Mouse (Mus musculus): ENCODE measurements around the gene 2300002M23Rik.

2300002M23Rik gene

DNA sequence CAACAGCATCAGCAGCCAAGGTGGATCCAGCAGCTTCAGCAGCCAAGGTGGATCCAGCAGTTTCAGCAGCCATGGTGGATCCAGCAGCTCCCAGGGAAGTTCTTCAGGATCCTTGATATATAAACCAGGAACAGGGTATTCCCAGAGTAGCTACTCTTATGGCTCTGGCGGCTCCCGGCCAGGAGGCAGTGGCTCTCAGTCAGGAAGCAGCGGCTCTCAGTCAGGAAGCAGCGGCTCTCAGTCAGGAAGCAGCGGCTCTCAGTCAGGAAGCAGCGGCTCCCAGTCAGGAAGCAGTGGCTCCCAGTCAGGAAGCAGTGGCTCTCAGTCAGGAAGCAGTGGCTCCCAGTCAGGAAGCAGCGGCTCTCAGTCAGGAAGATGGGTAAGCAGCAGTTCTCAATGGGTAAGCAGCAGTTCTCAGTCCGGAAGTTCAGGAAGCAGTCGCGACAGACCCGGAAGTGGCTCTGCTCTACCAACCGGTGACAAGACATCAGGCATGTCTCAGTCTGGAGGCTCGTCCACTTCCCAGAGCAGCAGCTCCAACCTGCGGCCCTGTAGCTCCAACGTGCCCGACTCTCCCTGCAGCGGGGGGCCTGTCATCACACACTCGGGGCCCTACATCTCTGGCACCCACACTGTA is 12.4 kb upstream of the 2300002M23Rik start:
- ATAC-seq (ENCODE audit: insufficient number of reproducible peaks, low FRiP score, low TSS enrichment): no peak

DNA sequence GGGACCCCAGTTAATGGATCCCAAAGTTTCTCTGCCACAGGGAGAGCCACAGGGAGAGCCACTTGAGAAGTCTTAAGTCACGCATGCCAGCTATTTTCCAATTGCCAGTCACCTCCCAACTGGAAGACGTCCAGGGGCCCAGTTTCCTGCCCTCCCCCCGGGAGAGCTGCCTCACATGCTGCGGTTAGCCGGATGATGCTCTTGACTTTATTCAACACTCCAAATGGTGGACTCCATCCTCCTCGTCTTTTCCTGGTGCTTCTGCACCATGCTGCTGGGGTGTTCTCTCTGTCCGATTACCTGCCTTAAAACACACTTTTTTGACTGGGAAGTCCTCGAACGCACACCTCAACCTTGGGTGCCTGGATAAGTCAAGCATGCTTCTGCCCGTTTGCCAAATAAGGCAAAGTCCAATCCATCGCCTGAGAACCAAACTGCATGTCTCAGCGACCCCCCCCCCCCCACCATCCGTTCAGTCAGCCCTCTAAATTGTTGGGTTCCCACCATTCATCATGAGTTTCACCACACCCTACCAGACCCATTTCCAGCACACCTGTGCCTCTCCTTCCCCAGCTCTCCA is 11.0 kb upstream of the 2300002M23Rik start:
- no peak for ATAC-seq (ENCODE audit: insufficient number of reproducible peaks, low FRiP score, low TSS enrichment)

- ATAC-seq (ENCODE audit: insufficient number of reproducible peaks, low FRiP score, low TSS enrichment): no peak
These were observed 10.4 kb upstream of the 2300002M23Rik start for GRCm38 (mm10) chr17:35556812-35557211.

DNA sequence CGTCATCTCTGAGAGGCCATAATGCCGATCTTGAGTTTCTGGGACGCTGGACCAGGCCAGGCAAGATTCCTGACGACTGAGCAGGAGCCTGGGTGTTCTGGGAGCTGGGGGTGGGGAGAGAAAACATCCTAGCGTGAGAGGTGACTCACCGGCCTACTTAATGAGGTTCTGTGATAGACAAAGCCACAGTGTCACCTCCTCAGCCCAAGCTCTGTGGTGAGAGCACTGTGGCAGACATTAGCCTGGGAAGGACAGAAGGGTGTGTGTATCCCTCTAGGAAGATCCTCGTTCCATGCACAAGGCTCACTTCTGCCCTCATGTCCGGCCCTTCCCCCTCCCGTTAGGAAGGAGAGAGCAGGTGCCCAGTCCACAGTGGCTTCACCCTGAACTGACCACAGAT is 9.9 kb upstream of the 2300002M23Rik start:
- ATAC-seq (ENCODE audit: insufficient number of reproducible peaks, low FRiP score, low TSS enrichment): no peak

GRCm38 (mm10) chr17:35558216-35558615 is 9.0 kb upstream of the 2300002M23Rik start:
- ATAC-seq (ENCODE audit: insufficient number of reproducible peaks, low FRiP score, low TSS enrichment): no peak

DNA sequence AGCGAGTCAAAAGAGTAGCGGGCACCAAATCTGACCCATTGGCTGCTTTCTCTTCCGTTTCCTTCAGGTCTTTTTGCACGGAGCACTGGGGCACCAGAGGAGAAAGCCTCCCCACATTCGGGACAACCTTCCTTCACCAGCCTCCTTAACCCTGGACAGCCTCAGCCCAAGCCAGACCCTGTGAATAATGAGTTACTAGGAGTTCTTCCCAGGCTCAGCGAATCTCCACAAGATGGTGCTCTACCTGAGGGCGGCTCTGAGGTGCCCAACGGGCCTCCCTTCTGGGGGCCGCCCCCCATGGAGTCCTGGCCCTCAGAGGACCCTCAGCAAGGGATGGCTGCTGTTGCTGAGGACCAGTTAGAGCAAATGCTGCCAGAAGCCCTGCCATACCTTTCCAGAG is 517 bp downstream of the 2300002M23Rik start:
- ATAC-seq (ENCODE audit: insufficient number of reproducible peaks, low FRiP score, low TSS enrichment): no peak

DNA sequence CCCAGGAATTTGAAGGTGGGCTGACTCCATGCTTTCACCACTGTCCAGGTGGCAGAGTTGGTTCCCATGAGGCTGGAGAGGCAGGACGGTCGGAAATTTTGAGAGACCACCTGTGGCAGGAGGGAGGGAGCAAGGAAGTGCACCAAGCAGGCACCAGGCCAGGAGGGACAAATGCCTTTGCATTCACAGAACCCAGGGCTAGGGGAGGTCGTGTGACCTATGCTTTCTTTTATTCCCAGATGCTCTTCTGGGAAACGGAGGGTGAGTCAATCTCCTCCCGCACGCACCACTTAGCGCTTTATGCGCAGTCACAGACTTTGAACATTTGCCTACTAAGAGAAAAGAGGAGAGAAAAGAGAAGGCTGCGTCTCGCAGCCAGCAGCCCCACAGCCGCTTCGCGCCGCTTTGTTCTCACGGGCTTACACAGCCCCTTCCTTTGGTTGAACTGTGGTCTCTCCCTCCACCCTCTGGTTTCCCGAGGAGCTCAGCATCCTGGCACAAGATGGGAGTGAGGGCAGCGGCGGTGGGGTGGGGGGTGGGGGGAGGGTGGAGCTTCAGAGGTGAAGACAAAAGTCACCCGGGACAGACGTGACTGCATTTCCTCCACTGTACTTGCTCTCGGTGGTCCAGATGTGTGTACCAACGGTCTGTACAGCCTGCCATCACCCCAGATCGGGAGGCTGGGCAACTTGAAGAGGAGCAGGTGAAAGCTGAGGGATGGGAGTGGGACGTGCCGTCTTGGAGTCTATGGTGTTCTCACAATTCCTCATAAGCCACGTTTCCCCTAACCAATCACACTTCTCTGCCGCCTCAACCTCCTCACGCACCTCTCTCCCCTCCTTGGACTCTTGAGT is 2.1 kb downstream of the 2300002M23Rik start:
- ATAC-seq (ENCODE audit: insufficient number of reproducible peaks, low FRiP score, low TSS enrichment): no peak

GRCm38 (mm10) chr17:35570836-35571235 is 3.6 kb downstream of the 2300002M23Rik start:
- ATAC-seq (ENCODE audit: insufficient number of reproducible peaks, low FRiP score, low TSS enrichment): no peak

GRCm38 (mm10) chr17:35571477-35571876 is 4.2 kb downstream of the 2300002M23Rik start:
- no peak for ATAC-seq (ENCODE audit: insufficient number of reproducible peaks, low FRiP score, low TSS enrichment)

DNA sequence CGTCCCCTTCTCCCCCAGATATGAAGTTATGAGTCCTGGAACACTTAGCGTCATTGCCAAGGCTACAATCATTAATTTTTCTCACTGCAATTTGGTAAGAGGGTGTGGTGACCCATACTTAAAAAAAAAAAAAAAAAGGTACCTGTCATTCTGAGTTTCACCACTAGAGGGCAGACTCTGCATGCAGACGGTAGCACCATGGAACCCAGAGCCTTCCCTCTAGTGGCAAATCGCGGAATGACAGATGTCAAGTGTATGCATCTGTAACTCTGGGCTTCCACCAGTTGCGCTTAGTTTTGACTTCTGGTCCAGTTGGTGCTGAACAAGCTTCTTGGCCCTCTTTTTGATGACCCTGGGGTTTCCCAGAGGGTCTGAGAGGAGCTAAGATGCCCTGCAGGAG is 11.0 kb downstream of the 2300002M23Rik start:
- ATAC-seq (ENCODE audit: insufficient number of reproducible peaks, low FRiP score, low TSS enrichment): no peak

- no peak for ATAC-seq (ENCODE audit: insufficient number of reproducible peaks, low FRiP score, low TSS enrichment)
These were observed 15.7 kb downstream of the 2300002M23Rik start for GRCm38 (mm10) chr17:35582900-35583299.

DNA sequence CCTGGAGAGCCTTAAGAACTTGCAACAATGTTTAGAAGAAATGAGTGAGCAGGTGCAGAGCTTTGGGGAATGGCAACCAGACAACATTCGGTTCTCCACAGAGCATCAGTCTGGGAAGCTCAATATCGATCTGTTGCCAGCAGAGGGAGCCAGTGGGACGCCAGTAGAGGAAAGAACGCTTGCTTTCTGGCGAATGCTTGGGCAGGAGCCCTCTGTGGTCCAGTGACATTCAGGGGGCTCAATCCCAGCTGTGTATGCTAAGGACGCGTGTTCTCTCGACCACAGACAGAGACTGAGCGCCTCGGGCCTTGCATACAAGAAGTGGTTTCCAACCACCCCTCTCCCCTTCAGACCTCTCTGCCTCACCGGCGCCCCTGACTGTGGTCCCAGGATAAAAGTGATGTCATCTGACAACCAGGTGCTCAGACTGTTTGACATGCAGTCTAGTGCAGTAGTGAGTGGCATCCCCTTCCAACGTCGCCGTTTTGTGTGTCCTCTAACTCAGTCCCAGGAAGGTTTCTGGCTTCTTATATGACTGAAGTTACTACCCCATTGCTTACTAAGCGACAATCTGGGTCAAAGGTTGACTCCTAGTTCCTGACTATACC is 17.2 kb downstream of the 2300002M23Rik start:
- peak; percentile 40; the same call in 1 of the 2 replicates for ATAC-seq (ENCODE audit: insufficient number of reproducible peaks, low FRiP score, low TSS enrichment)

GRCm38 (mm10) chr17:35587291-35587690 is 20.0 kb downstream of the 2300002M23Rik start:
- ATAC-seq (ENCODE audit: insufficient number of reproducible peaks, low FRiP score, low TSS enrichment): no peak

DNA sequence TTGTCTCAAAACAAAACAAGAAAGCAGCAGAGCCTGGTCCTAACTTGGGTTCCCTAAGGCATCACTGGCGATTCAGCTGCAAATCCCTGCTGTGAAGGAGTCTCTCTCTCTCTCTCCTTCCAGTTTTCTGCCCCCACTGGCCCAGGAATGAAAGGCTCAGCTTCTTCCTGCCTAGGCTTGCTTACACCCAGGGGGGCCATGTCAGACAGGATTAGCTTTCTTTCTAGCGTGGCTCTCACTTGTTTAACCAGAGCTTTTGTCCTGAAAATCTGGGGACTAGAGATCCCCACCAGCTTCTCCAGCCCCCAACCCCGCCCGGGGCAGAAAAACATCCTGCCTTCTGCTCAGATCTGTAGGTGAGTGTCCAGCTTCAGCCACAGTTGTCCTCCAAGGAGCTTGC is 21.1 kb downstream of the 2300002M23Rik start:
- ATAC-seq (ENCODE audit: insufficient number of reproducible peaks, low FRiP score, low TSS enrichment): no peak

GRCm38 (mm10) chr17:35590410-35591218 is 23.4 kb downstream of the 2300002M23Rik start:
- peak; percentile 20; the same call in 1 of the 2 replicates for ATAC-seq (ENCODE audit: insufficient number of reproducible peaks, low FRiP score, low TSS enrichment)

DNA sequence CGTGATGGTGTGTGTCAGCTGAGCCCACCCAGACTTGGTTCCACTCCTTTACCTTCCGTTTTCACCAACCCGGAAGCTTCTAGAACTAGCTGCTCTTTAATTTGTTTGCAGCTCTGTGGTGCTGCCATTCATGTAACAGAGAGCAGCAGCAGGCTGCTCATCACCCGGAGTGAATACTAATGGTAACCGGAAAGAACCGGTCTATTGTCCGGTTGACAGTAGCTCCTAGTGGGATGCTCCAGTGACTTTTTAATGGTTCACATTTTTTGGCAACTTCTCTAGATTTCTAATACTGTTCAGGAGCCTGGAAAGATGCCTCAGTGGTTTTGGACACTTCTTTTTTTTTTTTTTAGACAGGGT is 23.9 kb downstream of the 2300002M23Rik start:
- ATAC-seq (ENCODE audit: insufficient number of reproducible peaks, low FRiP score, low TSS enrichment): no peak

- ATAC-seq (ENCODE audit: insufficient number of reproducible peaks, low FRiP score, low TSS enrichment): no peak
These were observed 24.5 kb downstream of the 2300002M23Rik start for GRCm38 (mm10) chr17:35591731-35592130.

DNA sequence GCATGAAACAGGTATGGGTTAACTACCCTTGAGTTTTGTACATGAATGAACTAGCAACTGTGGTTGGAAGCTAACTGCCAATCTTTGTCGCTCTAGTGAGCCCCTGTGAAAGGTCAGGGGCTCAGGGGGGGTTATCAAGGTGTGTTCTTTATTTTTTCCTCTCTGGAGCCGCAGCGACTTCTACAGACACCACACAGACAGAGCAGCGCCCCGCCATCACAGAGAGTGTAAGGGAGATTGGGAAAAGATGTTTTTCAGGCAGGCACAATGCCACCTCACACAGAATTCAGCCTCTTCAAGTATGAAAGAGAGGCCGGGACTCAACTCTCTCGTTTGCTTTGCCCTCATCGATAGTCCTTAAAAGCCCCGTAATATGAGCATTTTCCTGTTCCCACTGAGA is 24.9 kb downstream of the 2300002M23Rik start:
- ATAC-seq (ENCODE audit: insufficient number of reproducible peaks, low FRiP score, low TSS enrichment): no peak

GRCm38 (mm10) chr17:35593786-35594185 is 26.5 kb downstream of the 2300002M23Rik start:
- ATAC-seq (ENCODE audit: insufficient number of reproducible peaks, low FRiP score, low TSS enrichment): no peak

- ATAC-seq (ENCODE audit: insufficient number of reproducible peaks, low FRiP score, low TSS enrichment): no peak
These were observed 27.2 kb downstream of the 2300002M23Rik start for GRCm38 (mm10) chr17:35594456-35594855.
